Mouse (Mus musculus) splenic B cell, adult 2 months (primary cell): ENCODE results near the gene Pcid2.
A peak's percentile ranks its signal among the peaks of the same experiment; 100 is the strongest.
"Not testable (repeated sequence)": the region's sequence is repeated elsewhere in the genome, so short reads cannot be mapped to it uniquely, and the experiment has no call there.

Experiments used
- DNase-seq: peaks from one replicate; pipeline ENCODE4 v3.0.0-alpha.2; 2011; ENCODE audit warnings: low read depth, low spot score
- H3K27me3 ChIP-seq: 2 replicates; pipeline ENCODE4 v1.6.1; 2012; ENCODE audit warnings: mild to moderate bottlenecking, low read length, moderate library complexity, mixed read lengths; ENCODE audit not compliant: control insufficient read depth, poor library complexity, insufficient read depth, severe bottlenecking
- H3K36me3 ChIP-seq: 2 replicates; pipeline ENCODE4 v1.6.1; 2012; ENCODE audit warnings: mild to moderate bottlenecking, low read length, moderate library complexity, mixed read lengths; ENCODE audit not compliant: control insufficient read depth, poor library complexity, insufficient read depth, severe bottlenecking

Gene Pcid2

DNA sequence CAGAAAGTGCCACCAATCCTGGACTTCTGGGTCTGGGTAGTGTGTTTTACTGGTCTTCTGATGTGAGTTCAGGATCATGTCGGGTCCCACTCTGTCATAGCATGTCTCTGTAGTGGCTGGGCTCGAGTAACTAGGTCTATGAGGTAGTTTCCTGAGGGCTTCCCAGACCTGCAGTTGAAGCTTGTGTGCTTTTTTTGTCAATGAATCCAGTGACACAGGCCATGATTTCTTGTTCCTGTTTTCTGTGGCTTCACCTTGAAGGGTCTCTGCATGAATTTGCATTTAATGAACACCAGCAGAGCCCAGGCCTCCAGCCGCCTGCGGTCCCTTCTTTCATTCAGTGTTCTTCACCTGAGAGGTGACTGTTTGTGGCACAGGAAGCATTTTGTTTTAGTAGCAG is 8.0 kb upstream of the Pcid2 start:
- DNase-seq, result no peak
- H3K27me3 ChIP-seq, result no peaks in the 10 kb centered on the region
- H3K36me3 ChIP-seq, result no peaks in the 10 kb centered on the region

DNA sequence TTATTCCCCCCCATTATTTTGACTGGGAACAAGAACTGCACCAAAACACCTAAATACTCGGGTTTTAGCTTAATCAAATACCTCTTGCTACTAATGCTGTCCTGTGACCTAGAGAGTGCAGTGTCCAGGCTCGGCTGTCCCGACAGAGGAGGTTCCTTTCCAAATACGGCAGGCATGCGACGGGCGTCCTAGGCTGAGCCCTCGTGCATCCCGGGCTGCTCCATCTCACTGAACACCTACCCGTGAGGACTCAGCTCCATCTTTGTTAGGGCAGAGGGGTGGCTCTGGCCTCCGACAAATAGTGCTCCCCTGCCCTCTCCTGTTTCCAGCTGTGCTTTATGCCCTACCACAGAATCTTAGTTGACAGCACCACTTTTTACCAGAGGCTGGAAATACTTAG is 6.7 kb upstream of the Pcid2 start:
- Histone ChIP-seq H3K36me3 (no peaks in the 10 kb centered on the region), H3K27me3 (no peaks in the 10 kb centered on the region)
- no peak for DNase-seq

DNA sequence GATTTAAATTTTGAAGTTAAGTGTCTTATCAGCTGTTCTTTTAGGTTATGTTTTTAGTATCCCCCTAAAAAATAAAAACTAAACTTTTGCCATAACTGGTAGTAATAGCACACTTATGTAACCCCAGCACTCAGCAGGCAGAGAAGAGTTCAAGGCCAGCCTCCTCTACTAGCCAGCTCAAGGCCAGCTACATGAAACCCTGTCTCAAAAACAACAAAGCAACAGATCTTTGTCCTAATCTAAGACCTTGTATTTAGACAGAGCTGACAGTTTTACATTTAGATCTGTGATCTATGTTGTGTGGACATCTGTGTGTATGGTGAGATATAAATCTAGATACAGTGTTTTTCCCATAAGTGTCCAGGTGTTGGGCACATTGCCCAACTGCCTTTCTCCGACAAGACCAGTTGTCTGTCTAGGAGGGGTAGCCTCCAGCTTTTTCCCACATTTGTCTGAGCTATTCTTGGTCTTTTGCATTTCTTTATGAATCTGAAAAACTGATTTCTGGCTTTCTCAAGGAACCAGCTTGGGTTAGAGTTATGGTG is 4.2 kb upstream of the Pcid2 start:
- H3K27me3 ChIP-seq, result no peaks in the 10 kb centered on the region
- DNase-seq, result no peak
- no peaks in the 10 kb centered on the region for H3K36me3 ChIP-seq

- Histone ChIP-seq H3K27me3 (no peaks in the 10 kb centered on the region), H3K36me3 (no peaks in the 10 kb centered on the region)
- DNase-seq, result no peak
Measured at GRCm38 (mm10) chr8:13108967-13109366, 3.7 kb upstream of the Pcid2 start.

DNA sequence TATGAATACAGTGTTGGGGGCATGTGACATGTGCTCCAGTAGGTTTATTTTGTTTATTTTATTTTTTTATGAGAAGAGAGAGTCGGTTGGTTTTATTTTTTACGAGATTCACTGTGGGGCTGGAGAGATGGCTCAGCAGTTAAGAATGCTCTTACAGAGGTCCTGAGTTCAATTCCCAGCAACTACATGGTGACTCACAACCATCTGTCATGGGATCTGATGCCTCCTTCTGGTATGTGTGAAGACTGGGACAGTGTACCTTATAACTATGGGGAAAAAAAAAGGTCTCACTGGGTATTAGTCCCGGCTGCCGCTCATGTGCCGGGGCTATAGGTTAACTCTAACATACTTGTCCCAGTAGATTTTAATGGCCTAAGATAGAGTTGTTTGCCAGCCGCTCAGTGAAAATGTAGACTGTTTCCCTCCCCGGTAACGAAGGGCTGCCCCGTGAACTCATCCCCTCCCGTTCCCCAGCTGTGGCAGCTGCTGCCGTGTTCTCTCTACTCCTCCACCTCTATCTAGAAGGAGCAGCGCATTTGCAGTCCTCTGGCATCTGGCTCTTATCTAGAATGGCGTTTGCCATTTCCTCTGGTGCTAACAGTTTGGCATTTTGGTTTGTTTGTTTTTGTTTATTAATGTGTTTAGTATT is 2.9 kb upstream of the Pcid2 start:
- Histone ChIP-seq H3K27me3 (no peaks in the 10 kb centered on the region), H3K36me3 (no peaks in the 10 kb centered on the region)
- no peak for DNase-seq

GRCm38 (mm10) chr8:13105908-13106551 is 771 bp upstream of the Pcid2 start:
- peak; percentile 41 for DNase-seq
- no peaks in the 10 kb centered on the region for H3K27me3 ChIP-seq
- no peaks in the 10 kb centered on the region for H3K36me3 ChIP-seq

DNA sequence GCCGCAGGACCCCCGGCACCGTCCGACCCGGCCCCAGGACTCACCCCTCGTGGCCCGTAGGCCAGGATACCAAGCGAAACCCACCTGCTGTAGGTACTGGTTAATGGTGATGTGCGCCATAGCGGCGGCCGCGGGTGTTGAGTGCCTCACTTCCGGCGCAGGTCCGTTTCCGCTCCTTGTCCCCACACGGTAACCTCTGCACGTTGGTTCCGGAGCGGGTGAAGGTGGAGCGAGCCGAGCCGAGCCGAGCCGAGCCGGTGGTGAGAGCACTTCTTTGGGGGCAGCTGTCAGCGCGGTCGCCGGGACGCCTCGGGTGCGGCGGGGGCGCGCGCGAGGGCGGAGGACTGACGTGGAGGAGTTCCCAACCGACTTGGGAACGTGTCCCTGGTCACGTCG is 570 bp downstream of the Pcid2 start:
- DNase-seq, result peak; percentile 94

DNA sequence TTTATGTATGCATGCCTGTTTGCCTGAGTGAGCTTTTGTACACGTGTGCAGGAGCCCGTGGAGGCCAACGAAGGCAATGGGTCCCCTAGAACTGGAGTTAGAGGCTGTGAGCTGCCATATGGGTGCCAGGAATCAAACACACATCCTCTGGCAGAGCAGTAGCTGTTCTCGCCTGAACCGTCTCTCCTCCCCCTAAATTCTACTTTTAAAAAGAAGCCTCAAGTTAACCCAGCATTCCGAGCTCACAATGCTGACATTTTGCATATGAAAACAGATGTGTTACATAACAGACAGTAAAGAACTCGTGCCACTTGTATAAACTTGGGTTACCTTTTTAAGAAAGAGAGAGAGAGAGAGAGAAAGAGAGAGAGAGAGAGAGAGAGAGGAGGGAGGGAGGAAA is 27.7 kb downstream of the Pcid2 start:
- H3K36me3 ChIP-seq, result peaks cover 12% of the 10 kb centered on the region
- H3K27me3 ChIP-seq, result no peaks in the 10 kb centered on the region
- DNase-seq, result no peak

More for the DNA sequence above, 570 bp downstream of the Pcid2 start:
- Histone ChIP-seq H3K36me3 (no peaks in the 10 kb centered on the region), H3K27me3 (no peaks in the 10 kb centered on the region)

DNA sequence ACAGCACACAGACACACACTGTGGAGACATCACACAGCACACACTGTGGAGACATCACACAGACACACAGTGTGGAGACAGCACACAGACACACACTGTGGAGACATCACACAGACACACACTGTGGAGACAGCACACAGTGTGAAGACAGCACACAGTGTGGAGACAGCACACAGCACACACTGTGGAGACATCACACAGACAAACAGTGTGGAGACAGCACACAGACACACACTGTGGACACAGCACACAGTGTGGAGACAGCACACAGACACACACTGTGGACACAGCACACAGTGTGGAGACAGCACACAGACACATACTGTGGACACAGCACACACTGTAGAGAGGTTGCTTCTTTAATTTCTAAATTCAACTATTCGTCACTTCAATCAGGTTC is 29.7 kb downstream of the Pcid2 start:
- not testable (repeated sequence) for DNase-seq, H3K27me3 ChIP-seq
- peaks cover 12% of the 10 kb centered on the region for H3K36me3 ChIP-seq

DNA sequence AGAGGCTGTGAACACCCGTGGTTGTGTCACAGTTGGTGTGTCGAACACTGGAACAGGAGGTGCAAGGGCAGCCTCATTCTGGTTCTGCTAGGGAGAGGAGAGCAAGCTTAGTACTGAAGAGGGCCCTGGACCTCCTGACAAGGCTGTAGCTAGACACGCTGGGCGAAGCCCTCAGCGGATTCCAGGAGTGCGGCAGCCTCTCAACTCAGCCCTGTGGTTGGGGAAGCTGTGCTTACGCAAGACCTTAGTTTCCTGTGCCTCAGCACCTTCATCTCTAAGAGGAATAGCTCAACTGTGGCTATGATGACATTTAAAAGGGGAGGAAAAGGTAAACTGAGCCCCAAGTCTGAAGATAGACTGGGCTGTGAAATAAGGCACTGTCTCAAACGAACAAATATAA is 30.2 kb downstream of the Pcid2 start:
- peaks cover 12% of the 10 kb centered on the region for H3K36me3 ChIP-seq
- no peak for DNase-seq
- no peaks in the 10 kb centered on the region for H3K27me3 ChIP-seq

GRCm38 (mm10) chr8:13073255-13073654 is 32.0 kb downstream of the Pcid2 start:
- no peak for DNase-seq
- H3K27me3 ChIP-seq, result no peaks in the 10 kb centered on the region

GRCm38 (mm10) chr8:13063112-13063511 is 42.1 kb downstream of the Pcid2 start:
- no peak for DNase-seq
- no peaks in the 10 kb centered on the region for H3K36me3 ChIP-seq
- no peaks in the 10 kb centered on the region for H3K27me3 ChIP-seq

More at GRCm38 (mm10) chr8:13073255-13073654, 32.0 kb downstream of the Pcid2 start:
- peaks cover 9% of the 10 kb centered on the region for H3K36me3 ChIP-seq

- H3K36me3 ChIP-seq, result no peaks in the 10 kb centered on the region
- DNase-seq, result no peak
Measured at GRCm38 (mm10) chr8:13060441-13061150, 44.7 kb downstream of the Pcid2 start, which contains the start of gene Proz. Proz (plus strand) TSS chr8:13060914.

DNA sequence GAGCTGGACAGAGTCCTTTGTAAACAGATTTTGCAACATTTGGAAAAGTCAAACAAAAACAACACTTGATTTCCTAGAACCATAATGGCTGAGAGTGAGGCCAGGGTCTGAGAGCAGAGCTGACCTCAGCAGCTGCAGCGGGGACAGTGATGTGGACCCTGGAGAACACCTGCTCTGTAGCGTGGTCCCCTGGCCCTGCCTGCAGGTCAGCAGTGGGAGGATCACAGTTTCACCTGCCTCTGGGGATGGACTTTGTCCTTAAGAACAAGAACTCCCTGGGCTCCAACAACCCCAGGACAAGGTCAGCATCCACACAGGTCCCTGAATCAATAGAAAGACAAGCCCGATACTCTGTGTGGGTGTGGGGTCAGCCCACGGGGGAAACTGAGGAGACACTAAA is 47.9 kb downstream of the Pcid2 start:
- Histone ChIP-seq H3K36me3 (no peaks in the 10 kb centered on the region), H3K27me3 (no peaks in the 10 kb centered on the region)
- no peak for DNase-seq

More at GRCm38 (mm10) chr8:13060441-13061150, 44.7 kb downstream of the Pcid2 start, which contains the start of gene Proz:
- H3K27me3 ChIP-seq, result no peaks in the 10 kb centered on the region

GRCm38 (mm10) chr8:13050550-13050949 is 54.7 kb downstream of the Pcid2 start:
- Histone ChIP-seq H3K36me3 (no peaks in the 10 kb centered on the region), H3K27me3 (no peaks in the 10 kb centered on the region)
- DNase-seq, result no peak
